Mouse (Mus musculus): ENCODE data around the gene Myd88.

DNA sequence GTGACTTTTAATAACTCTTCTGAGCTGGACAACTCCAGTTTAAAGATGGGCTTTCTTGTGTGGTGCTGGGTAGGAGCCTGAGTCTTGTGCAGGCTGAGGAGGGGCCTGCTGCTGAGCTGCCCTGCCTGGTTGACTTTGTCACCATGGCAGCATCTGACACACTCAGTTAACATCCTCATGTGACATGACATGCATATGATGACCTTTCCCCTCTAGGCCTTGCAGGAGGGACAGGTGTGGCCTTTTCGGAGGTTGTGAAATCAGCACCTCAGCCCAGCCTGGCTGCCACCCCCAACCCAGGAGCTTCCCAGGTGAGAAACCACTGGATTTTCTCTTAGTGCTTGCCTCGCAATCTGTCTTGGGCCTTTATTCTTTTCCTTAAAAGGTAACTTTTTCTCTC is 49.0 kb upstream of the Myd88 start:
- TF ChIP-seq SMC3 (IDR thresholded peaks at IDR 0.05; ENCODE audit: low read depth, low read length) (no peak), ZNF384 (IDR thresholded peaks at IDR 0.05; ENCODE audit: low read depth, low read length) (no peak), CTCF (conservative IDR thresholded peaks at IDR 0.05 in 1 of 2, IDR thresholded peaks at IDR 0.05 in 1 of 2; ENCODE audit: low read depth in 2 of 2, low read length in 2 of 2) (no peak), EP300 (IDR thresholded peaks at IDR 0.05; ENCODE audit: low read length) (no peak), BHLHE40 (IDR thresholded peaks at IDR 0.05; ENCODE audit: low read depth, low read length) (no peak), POLR2A (IDR thresholded peaks at IDR 0.05; ENCODE audit: low read depth, low read length) (no peak), PAX5 (IDR thresholded peaks at IDR 0.05; ENCODE audit: low read length) (no peak), CHD1 (IDR thresholded peaks at IDR 0.05; ENCODE audit: low read depth, low read length) (no peak), ETS1 (conservative IDR thresholded peaks at IDR 0.05; ENCODE audit: low read depth, low read length) (no peak), NELFE (IDR thresholded peaks at IDR 0.05; ENCODE audit: low read depth, low read length) (no peak), MXI1 (IDR thresholded peaks at IDR 0.05; ENCODE audit: low read depth, low read length) (no peak), MAZ (IDR thresholded peaks at IDR 0.05; ENCODE audit: low read depth, low read length) (no peak), TCF12 (IDR thresholded peaks at IDR 0.05; ENCODE audit: low read depth, low read length) (no peak), MYC (IDR thresholded peaks at IDR 0.05; ENCODE audit: low read depth, low read length) (no peak)

Data from CH12.LX (cell line).